Mouse (Mus musculus): Measurements from ENCODE around the gene Cyyr1. TPM values are rescaled to one million over a fixed set of nuclear protein-coding genes. Genes with fewer than 3 reads are reported as not detected.
A peak's percentile ranks its signal among the peaks of the same experiment; 100 is the strongest.
"Not testable (repeated sequence)": the region's sequence is repeated elsewhere in the genome, so short reads cannot be mapped to it uniquely, and the experiment has no call there.

Cyyr1 gene
- 4.4 and 5.4 TPM in 2 replicates for polyA plus RNA-seq (2012; rRNA removed)

GRCm38 (mm10) chr16:85553297-85553696, at the start of gene Cyyr1:
Gene Cyyr1, minus strand, starts transcription at chr16:85553397.
- not testable (repeated sequence) for DNase-seq (ENCODE audit: extremely low spot score in 1 of 2, low spot score in 1 of 2)

- peak in 1 of 2 experiments; percentile 7 for DNase-seq (ENCODE audit: extremely low spot score in 1 of 2, low spot score in 1 of 2)
Observed at GRCm38 (mm10) chr16:85588844-85589243, 35.6 kb upstream of the Cyyr1 start.

- no peak for DNase-seq (ENCODE audit: extremely low spot score in 1 of 2, low spot score in 1 of 2)
Observed at GRCm38 (mm10) chr16:85587573-85588226, 34.5 kb upstream of the Cyyr1 start.

GRCm38 (mm10) chr16:85566474-85566873, 13.3 kb upstream of the Cyyr1 start:
- no peak for DNase-seq (ENCODE audit: extremely low spot score in 1 of 2, low spot score in 1 of 2)

- no peak for DNase-seq (ENCODE audit: extremely low spot score in 1 of 2, low spot score in 1 of 2)
Observed at GRCm38 (mm10) chr16:85553838-85554237, 641 bp upstream of the Cyyr1 start.

- not testable (repeated sequence) for DNase-seq (ENCODE audit: extremely low spot score in 1 of 2, low spot score in 1 of 2)
Observed at GRCm38 (mm10) chr16:85551976-85552375, 1.2 kb downstream of the Cyyr1 start.

- no peak for DNase-seq (ENCODE audit: extremely low spot score in 1 of 2, low spot score in 1 of 2)
Observed at GRCm38 (mm10) chr16:85549971-85550567, 3.1 kb downstream of the Cyyr1 start.

GRCm38 (mm10) chr16:85546519-85546918, 6.7 kb downstream of the Cyyr1 start:
- DNase-seq (ENCODE audit: extremely low spot score in 1 of 2, low spot score in 1 of 2): no peak

- no peak for DNase-seq (ENCODE audit: extremely low spot score in 1 of 2, low spot score in 1 of 2)
Observed at GRCm38 (mm10) chr16:85541676-85542273, 11.4 kb downstream of the Cyyr1 start.

- DNase-seq (ENCODE audit: extremely low spot score in 1 of 2, low spot score in 1 of 2): no peak
Observed at GRCm38 (mm10) chr16:85541023-85541422, 12.2 kb downstream of the Cyyr1 start.

- DNase-seq (ENCODE audit: extremely low spot score in 1 of 2, low spot score in 1 of 2): no peak
Observed at GRCm38 (mm10) chr16:85538367-85538766, 14.8 kb downstream of the Cyyr1 start.

GRCm38 (mm10) chr16:85536075-85536474, 17.1 kb downstream of the Cyyr1 start:
- DNase-seq (ENCODE audit: extremely low spot score in 1 of 2, low spot score in 1 of 2): no peak

GRCm38 (mm10) chr16:85527743-85528620, 25.2 kb downstream of the Cyyr1 start:
- DNase-seq (ENCODE audit: extremely low spot score in 1 of 2, low spot score in 1 of 2): no peak

- DNase-seq (ENCODE audit: extremely low spot score in 1 of 2, low spot score in 1 of 2): no peak
Observed at GRCm38 (mm10) chr16:85524589-85524988, 28.6 kb downstream of the Cyyr1 start.

GRCm38 (mm10) chr16:85507264-85507663, 45.9 kb downstream of the Cyyr1 start:
- no peak for DNase-seq (ENCODE audit: extremely low spot score in 1 of 2, low spot score in 1 of 2)

- DNase-seq (ENCODE audit: extremely low spot score in 1 of 2, low spot score in 1 of 2): no peak
Observed at GRCm38 (mm10) chr16:85505108-85505507, 48.1 kb downstream of the Cyyr1 start.

GRCm38 (mm10) chr16:85503416-85503815, 49.8 kb downstream of the Cyyr1 start:
- peak in 1 of 2 experiments; percentile 5 for DNase-seq (ENCODE audit: extremely low spot score in 1 of 2, low spot score in 1 of 2)

GRCm38 (mm10) chr16:85495837-85496236, 57.4 kb downstream of the Cyyr1 start:
- DNase-seq (ENCODE audit: extremely low spot score in 1 of 2, low spot score in 1 of 2): no peak

GRCm38 (mm10) chr16:85488105-85488607, 65.0 kb downstream of the Cyyr1 start:
- peak in 1 of 2 experiments; percentile 9 for DNase-seq (ENCODE audit: extremely low spot score in 1 of 2, low spot score in 1 of 2)

- peak; percentile 47 to 69 for DNase-seq (ENCODE audit: extremely low spot score in 1 of 2, low spot score in 1 of 2)
Observed at GRCm38 (mm10) chr16:85487266-85487665, 65.9 kb downstream of the Cyyr1 start.

- no peak for DNase-seq (ENCODE audit: extremely low spot score in 1 of 2, low spot score in 1 of 2)
Observed at GRCm38 (mm10) chr16:85484557-85484956, 68.6 kb downstream of the Cyyr1 start.
